Mouse (Mus musculus) embryonic facial prominence, embryonic 14.5 days (tissue): ENCODE results near the gene Sart1. TPM values are rescaled to one million over a fixed set of nuclear protein-coding genes. Genes with fewer than 3 reads are reported as not detected.

ENCODE experiments used
- ATAC-seq: fragments of 200-750 bp; cut with Nextera tagmentation; 2 replicates; pipeline ENCODE4 v1.8.0; 2017; ENCODE audit warnings: low read depth, moderate number of reproducible peaks, moderate TSS enrichment
- DNase-seq: peaks from one replicate; pipeline ENCODE4 v3.0.0-alpha.2; 2015; ENCODE audit warnings: low spot score
- H3K27ac ChIP-seq: fragments of 300-500 bp; sonication (generic); replicated peaks from 2 replicates; pipeline ENCODE4 v1.5.1; 2014; ENCODE audit warnings: low read depth, mild to moderate bottlenecking, low read length, moderate library complexity
- H3K27me3 ChIP-seq: fragments of 300-500 bp; sonication (generic); replicated peaks from 2 replicates; pipeline ENCODE4 v1.6.1; 2014; ENCODE audit warnings: low read length; ENCODE audit not compliant: control insufficient read depth, insufficient read depth
- H3K36me3 ChIP-seq: fragments of 300-500 bp; sonication (generic); 2 replicates; pipeline ENCODE4 v1.6.1; 2014; ENCODE audit warnings: low read length, mixed read lengths; ENCODE audit not compliant: control insufficient read depth, insufficient read depth
- H3K4me1 ChIP-seq: fragments of 300-500 bp; sonication (generic); 2 replicates; pipeline ENCODE4 v1.6.1; 2014; ENCODE audit warnings: antibody characterized with exemption, low read length; ENCODE audit not compliant: control insufficient read depth, insufficient read depth
- H3K4me2 ChIP-seq: fragments of 300-500 bp; sonication (generic); 2 replicates; pipeline ENCODE4 v1.6.1; 2014; ENCODE audit warnings: low read depth, mild to moderate bottlenecking, low read length, moderate library complexity, mixed read lengths
- H3K4me3 ChIP-seq: fragments of 300-500 bp; sonication (generic); 2 replicates; pipeline ENCODE4 v1.5.1; 2014; ENCODE audit warnings: low read depth, mild to moderate bottlenecking, low read length
- H3K9ac ChIP-seq: fragments of 300-500 bp; sonication (generic); 2 replicates; pipeline ENCODE4 v1.6.1; 2014; ENCODE audit warnings: low read depth, mild to moderate bottlenecking, low read length, moderate library complexity, mixed read lengths
- H3K9me3 ChIP-seq: fragments of 300-500 bp; sonication (generic); 2 replicates; pipeline ENCODE4 v1.6.1; 2016; ENCODE audit warnings: low read length; ENCODE audit not compliant: control insufficient read depth
- WGBS: fragments of 180-500 bp; shearing (Covaris S2); extraction: QIAGEN DNeasy Blood & Tissue Kit; methylation state at CpG from one replicate; pipeline ENCODE4 v1.1.7; 2014; 5-methylcytosine and 5-hydroxymethylcytosine counted together
- polyA plus RNA-seq: library from polyadenylated mRNA; unstranded; fragments of >200 nt; fragmentation: Nextera tagmentation; extraction: Ambion mirVana; gene quantifications from 2 replicates; pipeline ENCODE4 v1.2.1, GENCODE M21; 2014

Gene Sart1
- polyA plus RNA-seq, 1 experiment from 2014 or later: 50.3 TPM

- no peak overlapping the region for H3K27ac ChIP-seq
- ATAC-seq (no peak), DNase-seq (no peak)
- H3K4me1 ChIP-seq: peaks cover 17% of the 10 kb centered on the region
- H3K27me3 ChIP-seq: no peaks in the 10 kb centered on the region
- no peaks in the 10 kb centered on the region for H3K9me3 ChIP-seq
- peaks cover 37% of the 10 kb centered on the region for H3K36me3 ChIP-seq
- H3K4me2 ChIP-seq: no peak overlapping the region
- WGBS: 83% methylated on average over 5 of the region's 5 CpGs
- no peak overlapping the region for H3K4me3 ChIP-seq
- H3K9ac ChIP-seq: no peak overlapping the region
These were observed 33.3 kb upstream of the Sart1 start for GRCm38 (mm10) chr19:5421784-5422183.

- no peak overlapping the region for H3K27ac ChIP-seq
- H3K4me1 ChIP-seq: peaks cover 5% of the 10 kb centered on the region; the same call in 1 of the 2 replicates
- peaks cover 29% of the 10 kb centered on the region for H3K36me3 ChIP-seq
- H3K9me3 ChIP-seq: no peaks in the 10 kb centered on the region
- 88% methylated on average over 6 of the region's 6 CpGs for WGBS
- no peak overlapping the region for H3K4me2 ChIP-seq
- ATAC-seq (no peak), DNase-seq (no peak)
- H3K9ac ChIP-seq: no peak overlapping the region
- no peak overlapping the region for H3K4me3 ChIP-seq
- no peaks in the 10 kb centered on the region for H3K27me3 ChIP-seq
These were observed 32.1 kb upstream of the Sart1 start for GRCm38 (mm10) chr19:5420579-5420978.

DNA sequence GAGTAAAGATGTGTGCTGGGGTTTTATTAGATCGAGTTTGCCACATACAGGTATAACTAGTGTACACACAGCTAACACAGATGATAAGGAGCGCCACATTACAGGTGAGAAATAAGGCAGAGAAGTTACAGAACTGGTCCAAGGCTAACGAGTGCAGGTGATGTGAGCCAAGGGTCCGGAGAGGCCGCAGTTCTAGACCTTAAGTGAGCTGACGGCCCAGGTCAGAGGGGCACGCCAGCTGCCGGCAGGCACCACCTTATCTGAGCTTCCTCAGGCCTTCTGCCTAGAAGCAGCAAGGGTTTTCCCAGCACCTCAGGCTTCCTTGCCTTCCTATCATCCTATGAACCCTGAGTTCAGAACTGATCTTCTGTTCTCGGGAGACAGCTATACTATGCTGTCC lies 31.1 kb upstream of the Sart1 start:
- no peak overlapping the region for H3K27ac ChIP-seq
- WGBS: 91% methylated on average over 9 of the region's 9 CpGs
- peaks cover 29% of the 10 kb centered on the region for H3K36me3 ChIP-seq

DNA sequence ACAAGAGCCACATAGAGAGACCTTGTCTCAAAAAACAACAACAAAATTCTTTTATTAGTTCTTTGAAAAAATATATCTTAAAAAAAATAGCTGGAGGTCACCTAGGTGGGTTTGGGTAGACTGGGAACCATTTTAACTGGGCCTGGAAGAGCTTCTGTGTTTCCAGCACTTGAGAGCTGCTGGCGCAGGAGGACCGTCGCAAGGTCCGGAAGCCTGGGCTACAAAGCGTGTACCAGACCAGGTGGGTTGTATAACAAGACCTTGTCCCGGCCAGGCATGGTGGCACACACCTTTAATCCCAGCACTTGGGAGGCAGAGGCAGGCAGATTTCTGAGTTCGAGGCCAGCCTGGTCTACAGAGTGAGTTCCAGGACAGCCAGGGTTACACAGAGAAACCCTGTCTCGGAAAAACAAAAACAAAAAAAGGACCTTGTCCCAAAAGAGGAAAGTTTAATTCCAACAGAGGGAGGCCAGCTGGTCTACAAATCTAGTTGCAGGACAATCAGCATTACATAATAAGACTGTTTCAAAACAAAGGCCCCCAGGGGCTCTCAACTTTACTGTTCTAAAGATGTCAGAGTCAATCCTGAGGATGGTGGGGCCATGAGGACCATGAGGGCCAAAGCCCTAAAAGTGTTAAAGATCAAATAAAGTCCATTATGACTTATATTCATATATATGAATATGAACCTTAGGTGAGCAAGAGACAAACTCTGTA lies 30.4 kb upstream of the Sart1 start:
- Histone ChIP-seq H3K4me2 (no peak overlapping the region), H3K27ac (no peak overlapping the region), H3K4me3 (no peak overlapping the region), H3K36me3 (peaks cover 29% of the 10 kb centered on the region), H3K9ac (no peak overlapping the region), H3K4me1 (peaks cover 5% of the 10 kb centered on the region; the same call in 1 of the 2 replicates), H3K27me3 (no peaks in the 10 kb centered on the region), H3K9me3 (no peaks in the 10 kb centered on the region)
- WGBS: 88% methylated on average over 8 of the region's 8 CpGs
- ATAC-seq (no peak), DNase-seq (no peak)

More for the DNA sequence above, 31.1 kb upstream of the Sart1 start:
- Histone ChIP-seq H3K27me3 (no peaks in the 10 kb centered on the region), H3K4me1 (peaks cover 5% of the 10 kb centered on the region; the same call in 1 of the 2 replicates), H3K4me3 (no peak overlapping the region), H3K4me2 (no peak overlapping the region), H3K9me3 (no peaks in the 10 kb centered on the region), H3K9ac (no peak overlapping the region)
- ATAC-seq: no peak
- DNase-seq: no peak

- WGBS: 51% methylated on average over 2 of the region's 2 CpGs
These were observed 26.0 kb upstream of the Sart1 start for GRCm38 (mm10) chr19:5414534-5414957.

GRCm38 (mm10) chr19:5413840-5414239 lies 25.3 kb upstream of the Sart1 start:
- H3K27me3 ChIP-seq: no peaks in the 10 kb centered on the region
- no peak overlapping the region for H3K27ac ChIP-seq
- H3K9ac ChIP-seq: no peak overlapping the region
- H3K4me1 ChIP-seq: no peaks in the 10 kb centered on the region
- no peak overlapping the region for H3K4me3 ChIP-seq
- H3K4me2 ChIP-seq: no peak overlapping the region
- H3K36me3 ChIP-seq: no peaks in the 10 kb centered on the region
- DNase-seq (no peak), ATAC-seq (no peak)
- no peaks in the 10 kb centered on the region for H3K9me3 ChIP-seq
- 64% methylated on average over 4 of the region's 4 CpGs for WGBS

More at GRCm38 (mm10) chr19:5414534-5414957, 26.0 kb upstream of the Sart1 start:
- Histone ChIP-seq H3K9ac (no peak overlapping the region), H3K4me2 (no peak overlapping the region), H3K36me3 (no peaks in the 10 kb centered on the region; the same call in 1 of the 2 replicates), H3K4me1 (no peaks in the 10 kb centered on the region), H3K9me3 (no peaks in the 10 kb centered on the region), H3K4me3 (no peak overlapping the region), H3K27me3 (no peaks in the 10 kb centered on the region), H3K27ac (no peak overlapping the region)
- no peak for DNase-seq
- ATAC-seq: no peak

DNA sequence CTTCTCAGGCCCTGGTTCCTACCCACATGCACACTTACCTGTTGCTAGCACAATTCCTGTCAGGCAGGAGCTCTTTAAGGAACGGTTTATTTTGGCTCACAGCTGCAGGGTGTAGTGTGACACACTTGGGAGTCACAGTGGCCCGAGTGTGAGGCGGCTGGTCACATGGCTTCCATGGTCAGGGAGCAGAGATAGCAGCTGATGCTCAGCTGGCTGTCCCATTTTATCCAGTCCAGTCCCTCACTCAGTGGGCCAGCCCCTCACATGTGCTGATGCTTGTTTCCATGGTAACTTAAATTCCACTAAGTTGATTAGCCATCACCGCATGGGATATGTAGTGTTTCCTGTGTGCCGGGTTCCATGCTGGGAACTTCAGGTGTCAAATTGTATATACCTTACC lies 23.5 kb upstream of the Sart1 start:
- no peak for DNase-seq
- Histone ChIP-seq H3K36me3 (no peaks in the 10 kb centered on the region), H3K4me2 (no peak overlapping the region), H3K4me1 (peaks cover 10% of the 10 kb centered on the region; the same call in 1 of the 2 replicates), H3K9me3 (no peaks in the 10 kb centered on the region), H3K9ac (no peak overlapping the region), H3K27ac (no peak overlapping the region), H3K4me3 (no peak overlapping the region), H3K27me3 (no peaks in the 10 kb centered on the region)
- 46% methylated on average over 5 of the region's 5 CpGs for WGBS
- no peak for ATAC-seq

DNA sequence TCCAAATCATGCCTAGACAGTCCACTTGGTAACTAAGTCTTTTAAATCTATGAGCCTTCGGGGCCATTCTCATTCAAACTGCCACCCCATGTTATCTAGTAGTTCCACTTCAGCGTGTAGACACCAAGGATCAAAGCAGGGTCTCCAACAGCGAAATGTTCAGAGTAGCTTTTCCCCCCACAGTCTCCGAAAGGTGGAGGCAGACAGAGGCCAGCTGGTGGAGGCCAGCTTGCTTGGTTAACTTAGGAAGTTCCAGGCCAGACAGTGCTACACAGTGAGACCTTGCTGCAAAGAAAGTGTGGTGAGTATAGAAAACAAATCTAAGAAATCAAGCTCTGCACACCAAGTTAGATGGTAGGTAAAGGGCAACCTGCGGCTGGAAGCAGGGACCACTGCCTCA lies 22.1 kb upstream of the Sart1 start:
- Histone ChIP-seq H3K4me2 (no peak overlapping the region), H3K4me3 (no peak overlapping the region), H3K36me3 (no peaks in the 10 kb centered on the region), H3K9ac (no peak overlapping the region), H3K27ac (no peak overlapping the region), H3K9me3 (no peaks in the 10 kb centered on the region), H3K4me1 (peaks cover 12% of the 10 kb centered on the region), H3K27me3 (no peaks in the 10 kb centered on the region)
- ATAC-seq (no peak), DNase-seq (no peak)
- 91% methylated on average over 5 of the region's 5 CpGs for WGBS

DNA sequence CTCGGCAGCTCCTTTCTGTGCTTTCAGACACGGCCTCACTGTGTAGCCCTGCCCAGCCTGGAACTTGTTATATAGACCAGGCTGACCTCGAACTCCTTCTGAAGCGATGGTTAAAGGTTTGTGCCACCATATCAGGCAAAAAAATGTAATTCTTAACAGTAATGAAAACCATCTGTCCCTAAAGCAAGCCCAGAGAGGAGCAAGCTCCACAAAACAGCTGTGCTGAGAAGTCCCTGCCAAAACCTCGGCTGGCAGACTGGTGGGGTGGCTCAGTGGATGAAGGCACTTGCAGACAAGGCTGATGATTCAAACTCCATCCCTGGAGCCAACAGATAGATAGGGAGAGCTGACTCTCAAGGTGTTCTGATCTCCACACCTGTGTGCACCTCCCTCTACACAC lies 20.6 kb upstream of the Sart1 start:
- 37% methylated on average over 5 of the region's 5 CpGs for WGBS
- ATAC-seq (no peak), DNase-seq (peak; percentile 40)
- no peaks in the 10 kb centered on the region for H3K9me3 ChIP-seq
- no peak overlapping the region for H3K4me3 ChIP-seq
- H3K27ac ChIP-seq: no peak overlapping the region
- no peaks in the 10 kb centered on the region for H3K36me3 ChIP-seq
- no peaks in the 10 kb centered on the region for H3K27me3 ChIP-seq
- no peak overlapping the region for H3K9ac ChIP-seq
- peaks cover 13% of the 10 kb centered on the region for H3K4me1 ChIP-seq
- no peak overlapping the region for H3K4me2 ChIP-seq
